ENCODE assay signal across 9 mouse cellular contexts in genomic region chrX:7922032-7922431, GRCm38 (mm10). TPM values are rescaled to one million over a fixed set of nuclear protein-coding genes. Genes with fewer than 3 reads are reported as not detected.
DNase-seq lines count a peak whose midpoint lies in the region; ATAC-seq and TF ChIP-seq lines count a peak whose summit lies in the region.
"Had no signal": no experiment of that assay in that cellular context is flagged by ENCODE, and none has a peak within 500 bp of the region (broad histone marks: within the 10 kb centered on the region; RNA-seq: fewer than 3 reads in every experiment).

No protein-coding gene starts in this region.

- H3K4me1 ChIP-seq in forebrain, embryonic 15.5 days: peaks cover 16% of the 10 kb centered on the region; the same call in 1 of the 2 replicates

- no peaks in the 10 kb centered on the region for H3K9me3 ChIP-seq in forebrain, embryonic 15.5 days

- ATAC-seq in forebrain, embryonic 15.5 days (replicated peaks): no peak

- DNase-seq in heart, postnatal 14 days: peak; percentile 3 to 5
- no peak for DNase-seq in heart, adult 9 months (ENCODE audit: low spot score in 2 of 2)
- DNase-seq in brain, embryonic 14.5 days (ENCODE audit: low read depth): peak; percentile 39
- DNase-seq in mesoderm, embryonic 11.5 days (ENCODE audit: low read depth, low spot score): peak; percentile 17
- DNase-seq in spleen, adult 18-20 months: no peak
- no peak for DNase-seq in layer of hippocampus, adult 18-20 months (ENCODE audit: low spot score in 2 of 2)
- no peak for DNase-seq in gastrocnemius, postnatal 25 days

- no peaks in the 10 kb centered on the region for H3K36me3 ChIP-seq in forebrain, embryonic 15.5 days

- intact Hi-C loops in heart, postnatal 14 days (cut with DNase I): no loop called here

- no peak for TF ChIP-seq CTCF in brain, embryonic 14.5 days (IDR thresholded peaks at IDR 0.05; ENCODE audit: borderline replicate concordance, extremely low read depth, insufficient read depth, insufficient read length)

- peak overlapping the region; percentile 44 for H3K9ac ChIP-seq in forebrain, embryonic 15.5 days (replicated peaks)

- H3K4me3 ChIP-seq in forebrain, embryonic 15.5 days: peak overlapping the region; percentile 50

- no peaks in the 10 kb centered on the region for H3K27me3 ChIP-seq in forebrain, embryonic 15.5 days

- TF ChIP-seq POLR2A in brain, embryonic 14.5 days (IDR thresholded peaks at IDR 0.05; ENCODE audit: borderline replicate concordance, extremely low read depth, insufficient read depth, insufficient read length, poor library complexity, severe bottlenecking): no peak

- H3K4me2 ChIP-seq in forebrain, embryonic 15.5 days (replicated peaks): peak overlapping the region; percentile 53

- WGBS in forebrain, embryonic 15.5 days: 17% methylated on average over 47 of the region's 48 CpGs

- no peak overlapping the region for H3K27ac ChIP-seq in forebrain, embryonic 15.5 days (replicated peaks)

RNA-seq across cellular contexts. Expression of gene Pcsk1n, which starts 2.4 kb away (rescaled TPM):
- not detected for total RNA-seq in heart, postnatal 14 days (2021)
- 88.1 and 140 TPM in 2 replicates for polyA plus RNA-seq in brain, embryonic 14.5 days (2012; rRNA removed)
- 131 and 141 TPM in 2 replicates for polyA plus RNA-seq in forebrain, embryonic 15.5 days (2015; fragmentation: Nextera tagmentation; extraction: Ambion mirVana)
- total RNA-seq in layer of hippocampus, adult 18-20 months (2021): 100 to 1,000 TPM; 437 to 442 TPM
- not detected for total RNA-seq in gastrocnemius, postnatal 25 days (2021)
- polyA plus RNA-seq: liver, adult 2 months had no signal

RNA-seq across cellular contexts. Expression of gene Eras, which starts 6.4 kb away (rescaled TPM):
- not detected for total RNA-seq in heart, postnatal 14 days (2021)
- 0.06 TPM in 1 of 2 replicates, not detected in the other for polyA plus RNA-seq in brain, embryonic 14.5 days (2012; rRNA removed)
- polyA plus RNA-seq in forebrain, embryonic 15.5 days (2015; fragmentation: Nextera tagmentation; extraction: Ambion mirVana): not detected in 2 replicates
- total RNA-seq in layer of hippocampus, adult 18-20 months (2021): not detected
- not detected for total RNA-seq in gastrocnemius, postnatal 25 days (2021)
- total RNA-seq: liver, adult 2 months had no signal
- polyA plus RNA-seq: liver, adult 2 months had no signal

RNA-seq across cellular contexts. Expression of gene Gm10490, which starts 12.7 kb away (rescaled TPM):
- total RNA-seq in heart, postnatal 14 days (2021): not detected
- not detected in 2 replicates for polyA plus RNA-seq in brain, embryonic 14.5 days (2012; rRNA removed)
- not detected in 2 replicates for polyA plus RNA-seq in forebrain, embryonic 15.5 days (2015; fragmentation: Nextera tagmentation; extraction: Ambion mirVana)
- not detected for total RNA-seq in layer of hippocampus, adult 18-20 months (2021)
- not detected for total RNA-seq in gastrocnemius, postnatal 25 days (2021)
- total RNA-seq: liver, adult 2 months had no signal
- polyA plus RNA-seq: liver, adult 2 months had no signal

RNA-seq across cellular contexts. Expression of gene Gm10491, which starts 14.4 kb away (rescaled TPM):
- total RNA-seq in heart, postnatal 14 days (2021): not detected
- not detected in 2 replicates for polyA plus RNA-seq in brain, embryonic 14.5 days (2012; rRNA removed)
- polyA plus RNA-seq in forebrain, embryonic 15.5 days (2015; fragmentation: Nextera tagmentation; extraction: Ambion mirVana): not detected in 2 replicates
- not detected for total RNA-seq in layer of hippocampus, adult 18-20 months (2021)
- total RNA-seq in gastrocnemius, postnatal 25 days (2021): not detected
- total RNA-seq: liver, adult 2 months had no signal
- polyA plus RNA-seq: liver, adult 2 months had no signal

RNA-seq across cellular contexts. Expression of gene Timm17b, which starts 22.9 kb away (rescaled TPM):
- 10 to 100 TPM; 30.8 to 42.9 TPM for total RNA-seq in heart, postnatal 14 days (2021)
- 55.5 and 65.5 TPM in 2 replicates for polyA plus RNA-seq in brain, embryonic 14.5 days (2012; rRNA removed)
- 160 and 165 TPM in 2 replicates for polyA plus RNA-seq in forebrain, embryonic 15.5 days (2015; fragmentation: Nextera tagmentation; extraction: Ambion mirVana)
- total RNA-seq in layer of hippocampus, adult 18-20 months (2021): 10 to 100 TPM; 21.9 to 23.8 TPM
- 10 to 100 TPM; 37.8 to 38.5 TPM for total RNA-seq in gastrocnemius, postnatal 25 days (2021)

Comparison
In these comparisons a context has a peak if more than half of its experiments do, and no peak if none do; other contexts are left out.
1. DNase-seq: peak in heart, postnatal 14 days (2 of 2), brain, embryonic 14.5 days (single experiment) and mesoderm, embryonic 11.5 days (single experiment); none in heart, adult 9 months (0 of 2), spleen, adult 18-20 months (0 of 2), layer of hippocampus, adult 18-20 months (0 of 2) and gastrocnemius, postnatal 25 days (single experiment).
2. RNA of gene Pcsk1n, which starts 2.4 kb away (total RNA-seq): 437 to 442 TPM in layer of hippocampus, adult 18-20 months; not detected in heart, postnatal 14 days and not detected in gastrocnemius, postnatal 25 days; every median in the first group is over 100 times any median in the second.